ENCODE assay signal across 22 mouse cellular contexts in genomic region chr4:116615237-116615636, GRCm38 (mm10). TPM values are rescaled to one million over a fixed set of nuclear protein-coding genes. Genes with fewer than 3 reads are reported as not detected.
DNase-seq lines count a peak whose midpoint lies in the region; ATAC-seq and TF ChIP-seq lines count a peak whose summit lies in the region.
"Had no signal": no experiment of that assay in that cellular context is flagged by ENCODE, and none has a peak within 500 bp of the region (broad histone marks: within the 10 kb centered on the region; RNA-seq: fewer than 3 reads in every experiment).

No protein-coding gene starts in this region.

- 96% methylated on average over 2 of the region's 2 CpGs for WGBS in hindbrain, embryonic 16.5 days

- peaks cover 0 to 16% of the 10 kb centered on the region in 2 experiments; a peak in 2 of 4 replicates for H3K4me1 ChIP-seq in CH12.LX (ENCODE audit: control insufficient read depth in 1 of 2, insufficient read depth in 2 of 2)
- no peaks in the 10 kb centered on the region for H3K4me1 ChIP-seq in hindbrain, embryonic 16.5 days (ENCODE audit: control insufficient read depth, insufficient read depth, low read depth, low read length)

- TF ChIP-seq RAD21 in CH12.LX (IDR thresholded peaks at IDR 0.05; ENCODE audit: low read depth, low read length): no peak

- dilution Hi-C loops in CH12.LX (cut with MboI; ENCODE audit: extremely low pct_ligation_motif_present, extremely low pct_unique_long_range_greater_than_20kb, low sequenced_read_pairs): no loop called here

- peaks cover 32 to 86% of the 10 kb centered on the region in 2 experiments for H3K36me3 ChIP-seq in CH12.LX (replicated peaks in 1 of 2; ENCODE audit: control insufficient read depth in 1 of 2, insufficient read depth in 1 of 2, low read length in 1 of 2)
- peaks cover 19% of the 10 kb centered on the region for H3K36me3 ChIP-seq in hindbrain, embryonic 16.5 days (ENCODE audit: control insufficient read depth, insufficient read depth, low read length)

- H3K27ac ChIP-seq in CH12.LX (ENCODE audit: insufficient read depth, low read depth): no peak overlapping the region
- no peak overlapping the region for H3K27ac ChIP-seq in hindbrain, embryonic 16.5 days (ENCODE audit: low read depth, low read length)

- no peak overlapping the region for H3K4me3 ChIP-seq in CH12.LX (replicated peaks in 1 of 3; ENCODE audit: low read depth in 2 of 3, low read length in 2 of 3, poor library complexity in 1 of 3)
- no peak overlapping the region for H3K4me3 ChIP-seq in hindbrain, embryonic 16.5 days (ENCODE audit: low read length)

- peak overlapping the region; percentile 29; the same call in 1 of the 2 replicates for H3K4me2 ChIP-seq in CH12.LX (ENCODE audit: insufficient read depth, low read depth, poor library complexity, severe bottlenecking)
- H3K4me2 ChIP-seq in hindbrain, embryonic 16.5 days (ENCODE audit: low read length): no peak overlapping the region

- no peaks in the 10 kb centered on the region for H3K9me3 ChIP-seq in CH12.LX (replicated peaks; ENCODE audit: low read length)
- no peaks in the 10 kb centered on the region for H3K9me3 ChIP-seq in hindbrain, embryonic 16.5 days (ENCODE audit: control insufficient read depth, low read length)
- H3K9me3 ChIP-seq: G1E had no signal

- no peak overlapping the region for H3K9ac ChIP-seq in CH12.LX (ENCODE audit: insufficient read depth, low read depth)
- no peak overlapping the region for H3K9ac ChIP-seq in hindbrain, embryonic 16.5 days (ENCODE audit: low read depth, low read length)

- TF ChIP-seq EP300 in CH12.LX (IDR thresholded peaks at IDR 0.05; ENCODE audit: low read length): peak; percentile 69

- H3K79me2 ChIP-seq in CH12.LX (replicated peaks; ENCODE audit: control insufficient read depth, extremely low read depth, insufficient read depth, poor library complexity, severe bottlenecking): peaks cover 42% of the 10 kb centered on the region

- DNase-seq in A20 (ENCODE audit: low read depth, low spot score): peak; percentile 37
- DNase-seq in CH12.LX (ENCODE audit: extremely low read depth): no peak
- peak; percentile 34 for DNase-seq in induced T-regulatory cell, adult 2 months (ENCODE audit: low read depth)
- DNase-seq in gastrocnemius, adult 8-10 months (ENCODE audit: low spot score in 2 of 2): no peak
- no peak for DNase-seq in liver
- DNase-seq: adrenal gland, adult 2 months; adrenal gland, adult 8-10 months; adrenal gland, postnatal 10 days; adrenal gland, postnatal 14 days; adrenal gland, postnatal 25 days; adrenal gland, postnatal 36 days; B cell, adult 2 months; cerebellum, adult 11 months; cerebellum, adult 11-12 months; cerebellum, adult 18-20 months; cerebellum, adult 2 months; cerebellum, adult 8-10 months had no signal

- no peak for TF ChIP-seq POLR2A in CH12.LX (IDR thresholded peaks at IDR 0.05; ENCODE audit: low read depth, low read length)

- H3K27me3 ChIP-seq in CH12.LX (replicated peaks): no peaks in the 10 kb centered on the region
- no peaks in the 10 kb centered on the region for H3K27me3 ChIP-seq in hindbrain, embryonic 16.5 days (replicated peaks; ENCODE audit: control insufficient read depth, insufficient read depth, low read length)
- H3K27me3 ChIP-seq: Patski had no signal

- no peak for ATAC-seq in hindbrain, embryonic 16.5 days
- ATAC-seq: activated CD4-positive, CD25-positive, alpha-beta regulatory T cell, adult 4 months; CD4-positive, CD25-positive, alpha-beta regulatory T cell, adult 4 months; Patski had no signal

- in situ Hi-C loops in CH12.LX (cut with MboI; ENCODE audit: low pct_ligation_motif_present, low pct_unique_long_range_greater_than_20kb, low sequenced_read_pairs): no loop called here

- TF ChIP-seq CTCF in CH12.LX (conservative IDR thresholded peaks at IDR 0.05 in 1 of 2, IDR thresholded peaks at IDR 0.05 in 1 of 2; ENCODE audit: low read depth in 2 of 2, low read length in 2 of 2): no peak

TF ChIP-seq in CH12.LX, 34 proteins besides CTCF, POLR2A, EP300 and RAD21:
- peak; percentile 64; the same call in 1 of the 2 replicates for TF ChIP-seq JUN (IDR thresholded peaks at IDR 0.05; ENCODE audit: insufficient read depth, low read depth, low read length)
- peak; percentile 86 for TF ChIP-seq JUND (conservative IDR thresholded peaks at IDR 0.05; ENCODE audit: low read depth, low read length)
- TF ChIP-seq MYC (IDR thresholded peaks at IDR 0.05; ENCODE audit: low read depth, low read length): no peak
- peak; percentile 86 for TF ChIP-seq IRF4 (IDR thresholded peaks at IDR 0.05; ENCODE audit: low read depth, low read length)
- no peak for TF ChIP-seq E2F4 (IDR thresholded peaks at IDR 0.05; ENCODE audit: insufficient replicate concordance, low read depth, low read length)
- TF ChIP-seq MAZ (IDR thresholded peaks at IDR 0.05; ENCODE audit: low read depth, low read length): no peak
- no peak for TF ChIP-seq POLR2AphosphoS2 (IDR thresholded peaks at IDR 0.05; ENCODE audit: low read depth, low read length)
- no peak for TF ChIP-seq ZC3H11A (IDR thresholded peaks at IDR 0.05; ENCODE audit: low read depth, low read length)
- no peak for TF ChIP-seq BHLHE40 (IDR thresholded peaks at IDR 0.05; ENCODE audit: low read depth, low read length)
- TF ChIP-seq MEF2A (IDR thresholded peaks at IDR 0.05; ENCODE audit: borderline replicate concordance, low read depth, low read length): no peak

RNA-seq across cellular contexts. Expression of gene Nasp, which starts 12.5 kb away (rescaled TPM):
- total RNA-seq in CH12.LX (2012; rRNA removed): 139 and 186 TPM in 2 replicates
- total RNA-seq in CH12.LX (2014; rRNA removed): 308 and 390 TPM in 2 replicates
- polyA plus RNA-seq in CH12.LX (2012; ENCODE audit: insufficient read length, low read depth): 347 and 399 TPM in 2 replicates
- total RNA-seq in gastrocnemius, adult 8-10 months (2022): 10 to 100 TPM in 2 of 4 experiments, 1 to 10 TPM in 2; 7.8 to 13.0 (median 9.5) TPM
- polyA plus RNA-seq in hindbrain, embryonic 16.5 days (2015; fragmentation: Nextera tagmentation; extraction: Ambion mirVana): 80.6 and 88.1 TPM in 2 replicates

RNA-seq across cellular contexts. Expression of gene Ccdc17, which starts 18.8 kb away (rescaled TPM):
- 2.5 and 2.6 TPM in 2 replicates for total RNA-seq in CH12.LX (2012; rRNA removed)
- total RNA-seq in CH12.LX (2014; rRNA removed): 2.9 and 3.5 TPM in 2 replicates
- polyA plus RNA-seq in CH12.LX (2012; ENCODE audit: insufficient read length, low read depth): 3.4 and 4.0 TPM in 2 replicates
- total RNA-seq in gastrocnemius, adult 8-10 months (2022): 1 to 10 TPM; 1.1 to 2.4 (median 1.3) TPM
- polyA plus RNA-seq in hindbrain, embryonic 16.5 days (2015; fragmentation: Nextera tagmentation; extraction: Ambion mirVana): 4.0 and 5.6 TPM in 2 replicates

RNA-seq across cellular contexts. Expression of gene Akr1a1, which starts 36.2 kb away (rescaled TPM):
- 347 and 373 TPM in 2 replicates for total RNA-seq in CH12.LX (2012; rRNA removed)
- total RNA-seq in CH12.LX (2014; rRNA removed): 517 and 533 TPM in 2 replicates
- 450 and 470 TPM in 2 replicates for polyA plus RNA-seq in CH12.LX (2012; ENCODE audit: insufficient read length, low read depth)
- 100 to 1,000 TPM; 187 to 206 (median 199) TPM for total RNA-seq in gastrocnemius, adult 8-10 months (2022)
- polyA plus RNA-seq in hindbrain, embryonic 16.5 days (2015; fragmentation: Nextera tagmentation; extraction: Ambion mirVana): 763 and 799 TPM in 2 replicates

RNA-seq across cellular contexts. Expression of gene Gpbp1l1, which starts 57.8 kb away (rescaled TPM):
- total RNA-seq in CH12.LX (2012; rRNA removed): 31.3 and 34.2 TPM in 2 replicates
- 39.1 and 60.2 TPM in 2 replicates for total RNA-seq in CH12.LX (2014; rRNA removed)
- 28.4 and 34.7 TPM in 2 replicates for polyA plus RNA-seq in CH12.LX (2012; ENCODE audit: insufficient read length, low read depth)
- total RNA-seq in gastrocnemius, adult 8-10 months (2022): 10 to 100 TPM; 36.3 to 45.8 (median 37.0) TPM
- polyA plus RNA-seq in hindbrain, embryonic 16.5 days (2015; fragmentation: Nextera tagmentation; extraction: Ambion mirVana): 12.1 and 14.6 TPM in 2 replicates

RNA-seq across cellular contexts. Expression of gene Tmem69, which starts 59.5 kb away (rescaled TPM):
- 5.3 and 8.1 TPM in 2 replicates for total RNA-seq in CH12.LX (2012; rRNA removed)
- total RNA-seq in CH12.LX (2014; rRNA removed): 28.6 and 29.2 TPM in 2 replicates
- 21.6 and 22.3 TPM in 2 replicates for polyA plus RNA-seq in CH12.LX (2012; ENCODE audit: insufficient read length, low read depth)
- total RNA-seq in gastrocnemius, adult 8-10 months (2022): 10 to 100 TPM; 16.7 to 18.7 (median 18.4) TPM
- 20.1 and 22.2 TPM in 2 replicates for polyA plus RNA-seq in hindbrain, embryonic 16.5 days (2015; fragmentation: Nextera tagmentation; extraction: Ambion mirVana)

Comparison
In these comparisons a context has a peak if more than half of its experiments do, and no peak if none do; other contexts are left out.
1. DNase-seq: peak in A20 (single experiment) and induced T-regulatory cell, adult 2 months (single experiment); none in CH12.LX (single experiment), gastrocnemius, adult 8-10 months (0 of 2) and liver (single experiment).
2. RNA of gene Nasp, which starts 12.5 kb away (total RNA-seq): 139 to 390 TPM in CH12.LX; 7.8 to 13.0 TPM in gastrocnemius, adult 8-10 months; every median in the first group is over 4 times any median in the second.